Mouse (Mus musculus) kidney, adult 2 months (tissue): ENCODE results near the gene Olfr1358.

ENCODE experiments used
- CTCF ChIP-seq: fragments of 200-500 bp; conservative IDR thresholded peaks from 2 replicates; pipeline ENCODE4 v1.5.1; 2011; ENCODE audit warnings: low read depth, mild to moderate bottlenecking, control low read depth, low read length, moderate library complexity, mixed read lengths; ENCODE audit not compliant: insufficient read depth, insufficient read length
- POLR2A ChIP-seq: fragments of 200-500 bp; IDR thresholded peaks from one replicate; pipeline ENCODE4 v1.6.1; 2011; ENCODE audit warnings: low read depth, low read length, control low read depth

- TF ChIP-seq CTCF, result peak; percentile 65
- TF ChIP-seq POLR2A, result no peak
These were observed 23.7 kb downstream of the Olfr1358 start for GRCm38 (mm10) chr10:78540943-78541342.
